Mouse (Mus musculus) adrenal gland, postnatal 14 days (tissue): ENCODE data around the gene Notch2. TPM values are rescaled to one million over a fixed set of nuclear protein-coding genes. Genes with fewer than 3 reads are reported as not detected.
A peak's percentile ranks its signal among the peaks of the same experiment; 100 is the strongest.

Experiments
- DNase-seq: peaks from one replicate; pipeline ENCODE4 v3.0.0; 2021; ENCODE audit warnings: mixed read lengths
- total RNA-seq: library from RNA; stranded (reverse); gene quantifications from 2 replicates; pipeline ENCODE4 v1.2.3, GENCODE M21; 2021

Notch2 gene
- total RNA-seq, 1 experiment from 2014 or later: 46.7 TPM

DNA sequence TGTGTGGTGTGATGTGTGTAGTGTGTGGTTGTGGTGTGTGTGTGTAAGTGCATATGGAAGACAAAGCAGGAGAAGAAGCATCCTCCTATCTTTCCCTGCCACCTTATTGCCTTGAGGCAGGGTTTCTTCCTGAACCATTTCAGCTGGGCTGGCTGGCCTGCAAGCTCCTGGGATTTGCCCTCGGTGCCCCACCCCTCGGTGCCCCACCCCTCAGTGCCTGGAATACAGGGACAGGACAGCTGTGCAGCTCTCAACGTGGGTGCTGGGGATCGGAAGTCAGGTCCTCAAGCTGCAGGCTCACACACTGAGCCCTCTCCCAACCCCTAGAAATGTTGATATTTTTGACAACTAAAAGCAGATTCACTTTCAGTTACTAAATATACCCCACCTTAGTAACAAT is 142.8 kb downstream of the Notch2 start:
- DNase-seq: no peak

DNA sequence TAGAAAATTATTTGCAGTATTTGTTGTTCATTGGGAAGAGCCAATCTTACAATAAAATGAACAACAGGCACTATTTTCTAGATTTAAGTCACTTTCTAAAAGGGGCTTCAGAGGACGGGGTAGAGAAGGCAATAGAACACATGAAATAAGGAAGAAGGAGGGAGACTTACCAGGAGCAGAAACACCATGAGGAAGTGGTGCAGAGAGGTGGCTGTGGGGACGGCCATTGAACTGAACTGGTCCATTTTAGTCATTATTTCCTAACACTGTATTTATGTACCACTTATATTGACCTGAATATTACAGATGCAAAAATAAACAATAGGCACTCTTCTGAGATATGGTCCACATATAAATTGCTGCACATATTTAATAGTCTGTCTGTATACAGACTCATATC is 143.7 kb downstream of the Notch2 start:
- DNase-seq: no peak

DNA sequence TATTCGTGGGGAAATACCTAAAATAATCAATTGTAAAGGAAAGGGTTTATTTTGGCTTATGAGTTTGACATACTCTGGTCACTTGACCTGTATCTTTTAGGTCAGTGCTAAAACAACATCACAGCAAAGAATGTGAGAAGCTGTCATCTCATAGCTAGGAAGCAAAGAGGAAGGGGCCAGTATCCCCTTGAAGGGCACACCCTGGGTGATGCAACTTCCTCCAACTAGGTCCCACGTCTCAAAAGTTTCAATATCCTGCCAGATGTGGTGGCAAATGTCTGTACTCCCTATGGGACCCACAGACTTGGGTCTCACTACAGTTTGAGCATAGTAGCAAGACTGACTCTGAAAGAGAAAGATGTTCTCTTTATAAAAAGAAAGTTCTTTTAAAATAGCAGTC is 144.3 kb downstream of the Notch2 start:
- no peak for DNase-seq

DNA sequence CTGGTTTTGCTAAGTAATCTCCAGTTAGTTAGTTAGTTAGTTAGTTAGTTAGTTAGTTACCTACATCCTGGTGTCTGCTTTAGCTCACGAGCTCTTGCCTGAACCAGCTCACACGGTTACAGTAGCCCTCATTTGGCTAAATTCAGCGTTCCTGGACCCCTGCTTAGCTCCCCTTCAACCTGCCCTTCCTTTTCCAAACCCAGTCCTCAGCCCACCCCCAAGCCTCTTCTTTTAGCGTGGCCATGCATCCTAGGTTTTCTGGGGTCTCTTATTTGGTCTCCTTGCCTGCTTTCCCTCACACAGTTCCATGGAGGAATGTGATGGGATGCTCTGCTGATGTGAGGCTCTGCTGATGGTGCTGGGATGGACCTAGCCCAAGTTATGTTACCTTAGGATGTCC is 145.3 kb downstream of the Notch2 start:
- no peak for DNase-seq

DNA sequence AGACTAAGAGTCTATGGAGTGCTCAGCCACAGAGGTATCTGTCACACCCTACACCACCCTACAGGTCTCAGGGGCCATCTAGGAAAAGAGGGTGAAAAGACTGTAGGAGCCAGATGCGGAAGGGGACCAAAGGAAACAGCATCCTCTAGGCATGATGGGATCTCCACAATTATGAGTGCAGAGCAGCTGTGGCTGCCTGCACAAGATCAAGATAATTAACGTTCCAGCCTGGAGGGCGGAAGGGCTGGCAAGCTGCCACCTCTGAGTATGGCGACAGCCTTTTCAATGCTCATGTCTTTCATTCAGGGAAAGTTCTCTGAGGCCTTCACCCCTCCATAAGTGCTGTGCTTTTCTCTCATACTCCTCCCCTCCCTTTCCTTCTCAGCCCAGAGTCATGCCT is 146.0 kb downstream of the Notch2 start:
- no peak for DNase-seq

DNA sequence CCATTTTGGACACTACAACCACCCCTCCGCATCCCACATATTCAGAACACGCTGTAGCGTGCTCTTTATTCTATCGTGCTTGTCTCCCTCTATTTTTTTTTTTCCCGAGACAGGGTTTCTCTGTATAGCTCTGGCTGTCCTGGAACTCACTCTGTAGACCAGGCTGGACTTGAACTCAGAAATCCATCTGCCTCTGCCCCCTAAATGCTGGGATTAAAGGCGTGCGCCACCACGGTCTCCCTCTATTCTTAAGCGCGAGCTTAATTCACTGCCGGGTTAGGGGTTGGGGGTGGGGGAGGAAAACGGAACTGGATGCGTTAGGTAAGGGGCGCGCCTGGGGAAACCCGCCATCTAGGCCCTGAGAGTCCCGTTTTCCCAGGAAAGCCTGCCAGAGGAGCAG is 147.0 kb downstream of the Notch2 start, which contains the start of gene Adam30:
TSS of gene Adam30 (plus strand) at position 301 of the 400 bp plus-strand sequence.
- DNase-seq: no peak

DNA sequence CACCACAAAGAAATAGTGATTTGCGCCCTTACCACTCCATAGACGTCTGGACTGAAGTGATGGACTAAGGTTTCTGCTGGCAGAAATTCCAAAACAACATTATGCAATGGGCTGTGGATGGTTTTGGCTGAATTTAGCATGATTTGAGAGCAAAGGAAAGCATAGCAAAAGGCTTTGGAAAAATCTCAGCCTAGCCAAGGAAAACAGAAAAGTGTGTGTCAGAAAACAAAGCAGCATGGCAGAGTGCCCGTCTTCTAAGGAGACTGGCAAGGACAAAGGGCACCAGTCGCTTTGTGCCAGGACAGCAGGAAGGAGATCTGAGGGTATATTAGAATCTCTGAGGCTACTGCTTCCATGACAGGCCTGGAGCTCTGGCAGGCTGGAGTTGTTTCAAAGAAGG is 165.0 kb downstream of the Notch2 start:
- peak; percentile 61 for DNase-seq

DNA sequence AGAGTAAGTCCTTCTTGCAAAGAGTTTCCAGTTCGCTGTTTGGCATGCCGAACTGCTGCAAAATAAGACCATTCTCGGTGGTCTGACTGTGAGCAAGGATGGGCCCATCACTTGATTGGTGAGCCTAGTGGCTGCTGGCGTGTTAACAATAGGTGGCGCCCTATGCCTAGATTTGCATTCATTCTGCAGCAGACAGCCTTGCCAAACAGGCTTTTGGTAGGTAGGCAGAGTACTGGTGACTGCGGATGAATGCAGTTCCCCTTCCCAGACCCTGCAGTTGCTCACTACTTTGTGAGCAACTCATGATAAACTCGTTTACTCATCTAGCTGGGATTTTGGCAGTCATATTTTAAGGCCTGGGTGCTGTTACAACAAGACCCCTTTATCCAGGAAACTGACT is 167.5 kb downstream of the Notch2 start:
- DNase-seq: peak; percentile 26

DNA sequence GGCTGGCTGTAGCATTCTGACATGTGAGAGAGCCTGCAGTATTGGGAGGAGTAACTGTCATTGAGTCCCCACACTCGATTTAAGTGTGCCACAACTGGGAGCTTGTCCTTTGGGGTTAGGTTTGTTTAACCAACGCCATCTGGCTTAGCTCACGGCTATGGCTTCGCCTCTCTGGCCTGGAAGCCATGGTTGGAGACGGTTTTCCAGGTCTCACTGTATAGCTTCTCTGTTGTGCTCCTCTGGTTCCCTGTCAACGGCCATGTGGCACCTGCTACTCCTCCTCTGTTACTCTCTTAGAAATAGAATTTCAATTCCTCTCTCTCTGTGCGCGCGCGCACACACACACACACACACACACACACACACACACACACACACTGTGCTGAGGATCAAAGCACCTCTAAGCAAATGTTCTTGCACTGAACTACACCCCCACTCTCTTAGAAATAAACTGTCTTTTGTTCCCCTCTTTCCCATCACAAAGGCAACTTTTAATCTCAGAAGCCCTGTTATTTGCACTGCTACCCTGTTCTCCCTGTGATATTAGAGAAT is 171.9 kb downstream of the Notch2 start:
- no peak for DNase-seq

DNA sequence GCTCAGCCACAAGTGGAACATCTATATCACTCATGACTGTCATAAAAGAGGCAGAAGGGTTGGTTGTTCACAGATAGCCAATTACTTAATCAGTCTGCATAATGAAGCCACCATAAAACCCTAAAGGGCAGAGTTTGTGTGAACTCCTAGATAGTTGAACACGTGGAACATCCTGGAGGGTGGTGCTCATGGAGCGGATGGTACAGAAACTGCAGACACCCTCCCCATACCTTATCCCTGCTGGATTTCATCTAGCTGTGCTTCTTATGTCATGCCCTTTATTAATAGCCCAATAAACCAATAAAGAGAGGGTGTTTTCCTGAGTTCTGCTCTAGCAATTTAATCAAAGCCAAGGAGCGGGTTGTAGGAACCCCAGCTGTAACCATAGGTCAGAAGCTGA is 174.4 kb downstream of the Notch2 start:
- DNase-seq: no peak

DNA sequence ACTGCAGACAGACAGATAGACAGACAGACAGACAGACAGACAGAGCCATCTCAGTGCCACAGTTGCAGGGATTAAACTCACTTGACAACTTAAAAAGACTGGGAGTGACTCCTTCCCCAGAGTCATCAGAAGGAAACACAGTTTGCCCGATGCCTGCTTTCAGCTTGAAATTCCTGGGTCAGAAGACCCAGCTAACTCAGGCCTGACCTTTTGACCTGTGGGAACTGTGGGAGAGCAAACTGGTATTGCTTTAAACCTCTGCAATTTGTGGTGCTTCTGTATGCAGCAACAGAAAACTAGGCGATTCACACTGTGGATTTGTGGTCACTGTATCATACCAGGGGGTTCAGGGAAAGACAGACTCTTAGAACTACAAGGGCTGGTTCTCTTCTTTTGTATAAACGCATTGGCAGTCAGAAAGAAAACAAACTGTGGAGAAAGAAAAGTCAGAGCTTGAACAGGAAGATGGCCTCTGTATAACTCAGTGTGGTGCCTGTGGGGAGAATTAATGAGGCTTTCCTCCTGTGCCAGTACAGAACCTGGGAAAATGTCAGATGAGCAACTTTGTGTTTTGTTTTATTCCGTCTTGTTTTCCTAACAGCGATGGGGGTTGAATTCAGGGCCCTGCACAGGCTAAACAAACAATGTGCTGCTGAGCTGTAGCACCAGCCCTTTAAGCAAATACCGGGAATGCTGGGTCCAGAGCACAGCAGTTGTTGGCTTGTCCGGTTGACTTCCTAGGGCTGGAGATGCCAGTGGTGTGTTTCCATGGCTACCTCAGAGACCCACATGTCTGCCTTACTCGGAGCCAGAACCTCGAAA is 184.6 kb downstream of the Notch2 start:
- DNase-seq: no peak

DNA sequence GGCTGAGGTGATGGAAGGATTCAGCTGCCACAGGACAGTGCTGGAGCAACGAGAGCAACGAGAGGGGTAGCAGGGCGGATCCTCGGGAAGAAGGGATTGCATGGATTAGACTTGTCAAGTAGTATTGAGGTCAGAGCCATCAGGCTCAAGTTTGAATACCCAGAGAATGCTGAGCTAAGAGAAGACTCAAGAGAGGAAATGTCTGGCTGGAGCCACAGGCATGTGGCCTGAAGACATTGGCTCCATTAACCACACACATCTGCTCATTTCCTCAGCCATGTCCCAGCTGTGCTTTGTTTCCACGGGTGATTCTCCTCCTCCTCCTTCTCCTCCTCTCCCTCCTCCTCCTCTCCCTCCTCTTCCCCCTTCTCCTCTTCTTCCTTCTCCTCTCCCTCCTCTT is 186.4 kb downstream of the Notch2 start:
- no peak for DNase-seq

Other genes starting within 250 kb of the Notch2 start
- gene Pde4dip, start 124.8 kb upstream of the Notch2 start, total RNA-seq: 35.6 and 40.9 TPM in 2 replicates
- 95.8 and 101 TPM in 2 replicates for gene Sec22b, start 112.3 kb upstream of the Notch2 start, total RNA-seq
- not detected in 2 replicates for gene Adam30, start 147.1 kb downstream of the Notch2 start, total RNA-seq
- not detected in 2 replicates for gene Reg4, start 208.6 kb downstream of the Notch2 start, total RNA-seq